Mouse (Mus musculus): Measurements from ENCODE around the gene Wdr11. TPM values are rescaled to one million over a fixed set of nuclear protein-coding genes. Genes with fewer than 3 reads are reported as not detected.

Gene Wdr11
- total RNA-seq, 2 experiments from 2014 or later, result 49.6 to 49.9 TPM

- no peak for TF ChIP-seq CTCF (conservative IDR thresholded peaks at IDR 0.05)
- H3K27ac ChIP-seq, result no peak overlapping the region
- H3K4me3 ChIP-seq, result no peak overlapping the region
- no peak for DNase-seq (ENCODE audit: low spot score in 2 of 2)
These were observed 68.1 kb downstream of the Wdr11 start for GRCm38 (mm10) chr7:129659755-129660154.

GRCm38 (mm10) chr7:129660546-129660945 is 68.9 kb downstream of the Wdr11 start:
- DNase-seq (ENCODE audit: low spot score in 2 of 2), result no peak
- no peak for TF ChIP-seq CTCF (conservative IDR thresholded peaks at IDR 0.05)
- no peak overlapping the region for H3K4me3 ChIP-seq
- no peak overlapping the region for H3K27ac ChIP-seq

- no peak overlapping the region for H3K4me3 ChIP-seq
- TF ChIP-seq CTCF (conservative IDR thresholded peaks at IDR 0.05), result no peak
- H3K27ac ChIP-seq, result no peak overlapping the region; the same call in 1 of the 2 replicates
- DNase-seq (ENCODE audit: low spot score in 2 of 2), result peak in 1 of 2 experiments; percentile 28
These were observed 70.6 kb downstream of the Wdr11 start for GRCm38 (mm10) chr7:129662051-129662789.

- Histone ChIP-seq H3K4me3 (no peak overlapping the region), H3K27ac (no peak overlapping the region)
- DNase-seq (ENCODE audit: low spot score in 2 of 2), result no peak
- no peak for TF ChIP-seq CTCF (conservative IDR thresholded peaks at IDR 0.05)
These were observed 72.3 kb downstream of the Wdr11 start for GRCm38 (mm10) chr7:129663781-129664505.

GRCm38 (mm10) chr7:129665411-129665810 is 73.7 kb downstream of the Wdr11 start:
- no peak overlapping the region for H3K27ac ChIP-seq
- DNase-seq (ENCODE audit: low spot score in 2 of 2), result no peak
- no peak for TF ChIP-seq CTCF (conservative IDR thresholded peaks at IDR 0.05)
- no peak overlapping the region for H3K4me3 ChIP-seq

GRCm38 (mm10) chr7:129665921-129666320 is 74.3 kb downstream of the Wdr11 start:
- no peak for TF ChIP-seq CTCF (conservative IDR thresholded peaks at IDR 0.05)
- no peak overlapping the region for H3K4me3 ChIP-seq
- DNase-seq (ENCODE audit: low spot score in 2 of 2), result no peak
- no peak overlapping the region for H3K27ac ChIP-seq

- Histone ChIP-seq H3K27ac (no peak overlapping the region), H3K4me3 (no peak overlapping the region)
- no peak for TF ChIP-seq CTCF (conservative IDR thresholded peaks at IDR 0.05)
- DNase-seq (ENCODE audit: low spot score in 2 of 2), result no peak
These were observed 74.9 kb downstream of the Wdr11 start for GRCm38 (mm10) chr7:129666526-129666925.

GRCm38 (mm10) chr7:129670280-129670679 is 78.6 kb downstream of the Wdr11 start:
- TF ChIP-seq CTCF (conservative IDR thresholded peaks at IDR 0.05), result no peak
- H3K4me3 ChIP-seq, result no peak overlapping the region
- DNase-seq (ENCODE audit: low spot score in 2 of 2), result no peak
- H3K27ac ChIP-seq, result no peak overlapping the region

GRCm38 (mm10) chr7:129671675-129672651 is 80.3 kb downstream of the Wdr11 start:
- no peak for DNase-seq (ENCODE audit: low spot score in 2 of 2)
- H3K27ac ChIP-seq, result no peak overlapping the region
- H3K4me3 ChIP-seq, result no peak overlapping the region
- TF ChIP-seq CTCF (conservative IDR thresholded peaks at IDR 0.05), result no peak

- no peak for DNase-seq (ENCODE audit: low spot score in 2 of 2)
These were observed 82.1 kb downstream of the Wdr11 start for GRCm38 (mm10) chr7:129673776-129674175.

GRCm38 (mm10) chr7:129674558-129674957 is 82.9 kb downstream of the Wdr11 start:
- DNase-seq (ENCODE audit: low spot score in 2 of 2), result no peak
- Histone ChIP-seq H3K4me3 (no peak overlapping the region), H3K27ac (no peak overlapping the region)
- no peak for TF ChIP-seq CTCF (conservative IDR thresholded peaks at IDR 0.05)

More at GRCm38 (mm10) chr7:129673776-129674175, 82.1 kb downstream of the Wdr11 start:
- Histone ChIP-seq H3K4me3 (no peak overlapping the region), H3K27ac (no peak overlapping the region)
- no peak for TF ChIP-seq CTCF (conservative IDR thresholded peaks at IDR 0.05)

- no peak for TF ChIP-seq CTCF (conservative IDR thresholded peaks at IDR 0.05)
- H3K4me3 ChIP-seq, result no peak overlapping the region
- DNase-seq (ENCODE audit: low spot score in 2 of 2), result no peak
- H3K27ac ChIP-seq, result no peak overlapping the region
These were observed 84.2 kb downstream of the Wdr11 start for GRCm38 (mm10) chr7:129675852-129676251.

- Histone ChIP-seq H3K4me3 (no peak overlapping the region), H3K27ac (no peak overlapping the region)
- DNase-seq (ENCODE audit: low spot score in 2 of 2), result no peak
- no peak for TF ChIP-seq CTCF (conservative IDR thresholded peaks at IDR 0.05)
These were observed 85.5 kb downstream of the Wdr11 start for GRCm38 (mm10) chr7:129677141-129677540.
